Mouse (Mus musculus) stomach, embryonic 15.5 days (tissue): Measurements from ENCODE around the gene 0610037L13Rik. TPM values are rescaled to one million over a fixed set of nuclear protein-coding genes. Genes with fewer than 3 reads are reported as not detected.

Experiments
- ATAC-seq: fragments of 200-750 bp; cut with Nextera tagmentation; 2 replicates; pipeline ENCODE4 v1.8.0; 2017; ENCODE audit warnings: low read depth, moderate number of reproducible peaks, moderate TSS enrichment; ENCODE audit not compliant: insufficient read depth, low FRiP score
- H3K27ac ChIP-seq: fragments of 300-500 bp; sonication (generic); 2 replicates; pipeline ENCODE4 v1.5.1; 2015; ENCODE audit warnings: mild to moderate bottlenecking, inconsistent platforms
- H3K27me3 ChIP-seq: fragments of 300-500 bp; sonication (generic); replicated peaks from 2 replicates; pipeline ENCODE4 v1.6.1; 2015; ENCODE audit warnings: inconsistent platforms
- H3K36me3 ChIP-seq: fragments of 300-500 bp; sonication (generic); 2 replicates; pipeline ENCODE4 v1.6.1; 2015; ENCODE audit warnings: inconsistent platforms
- H3K4me1 ChIP-seq: fragments of 300-500 bp; sonication (generic); 2 replicates; pipeline ENCODE4 v1.6.1; 2015; ENCODE audit warnings: inconsistent platforms
- H3K4me2 ChIP-seq: fragments of 300-500 bp; sonication (generic); 2 replicates; pipeline ENCODE4 v1.6.1; 2015; ENCODE audit warnings: mild to moderate bottlenecking, inconsistent platforms
- H3K4me3 ChIP-seq: fragments of 300-500 bp; sonication (generic); replicated peaks from 2 replicates; pipeline ENCODE4 v1.5.1; 2015; ENCODE audit warnings: inconsistent platforms
- H3K9ac ChIP-seq: fragments of 300-500 bp; sonication (generic); 2 replicates; pipeline ENCODE4 v1.6.1; 2015; ENCODE audit warnings: inconsistent platforms
- H3K9me3 ChIP-seq: fragments of 300-500 bp; sonication (generic); 2 replicates; pipeline ENCODE4 v1.6.1; 2016; ENCODE audit warnings: inconsistent platforms
- WGBS: fragments of 180-500 bp; shearing (Covaris S2); methylation state at CpG from one replicate; pipeline ENCODE4 v1.1.7; 2015; 5-methylcytosine and 5-hydroxymethylcytosine counted together
- polyA plus RNA-seq: library from polyadenylated mRNA; unstranded; fragments of >200 nt; fragmentation: Nextera tagmentation; extraction: Ambion mirVana; gene quantifications from 2 replicates; pipeline ENCODE4 v1.2.1, GENCODE M21; 2015

The 0610037L13Rik gene
- polyA plus RNA-seq, result 115 and 118 TPM in 2 replicates

- no peaks in the 10 kb centered on the region for H3K27me3 ChIP-seq
- H3K36me3 ChIP-seq, result peaks cover 27% of the 10 kb centered on the region
- WGBS, result under 1% methylated on average over 48 of the region's 48 CpGs
- H3K27ac ChIP-seq, result peak within 1 kb of the TSS; percentile 94
- peak within 1 kb of the TSS; percentile 53; the same call in 1 of the 2 replicates for H3K9ac ChIP-seq
- H3K4me2 ChIP-seq, result peak within 1 kb of the TSS; percentile 85
- peak within 1 kb of the TSS; percentile 70 for H3K4me3 ChIP-seq
- peaks cover 7% of the 10 kb centered on the region for H3K4me1 ChIP-seq
- peak; percentile 95 for ATAC-seq
- no peaks in the 10 kb centered on the region for H3K9me3 ChIP-seq
Observed at GRCm38 (mm10) chr4:107889731-107890432, at the start of gene 0610037L13Rik. TSS of gene 0610037L13Rik (plus strand) at chr4:107889813.

- Histone ChIP-seq H3K9ac (no peak overlapping the region), H3K27me3 (peaks cover 20% of the 10 kb centered on the region)
- 93% methylated on average over 8 of the region's 8 CpGs for WGBS
Observed at GRCm38 (mm10) chr4:107843687-107844086, 45.9 kb upstream of the 0610037L13Rik start.

GRCm38 (mm10) chr4:107844971-107845370 lies 44.6 kb upstream of the 0610037L13Rik start:
- no peak for ATAC-seq
- H3K27me3 ChIP-seq, result peaks cover 20% of the 10 kb centered on the region
- H3K36me3 ChIP-seq, result no peaks in the 10 kb centered on the region
- no peak overlapping the region for H3K4me3 ChIP-seq
- H3K4me2 ChIP-seq, result no peak overlapping the region
- WGBS, result 3% methylated on average over 10 of the region's 10 CpGs
- no peaks in the 10 kb centered on the region for H3K4me1 ChIP-seq
- no peak overlapping the region for H3K27ac ChIP-seq
- no peak overlapping the region for H3K9ac ChIP-seq
- no peaks in the 10 kb centered on the region for H3K9me3 ChIP-seq

More at GRCm38 (mm10) chr4:107843687-107844086, 45.9 kb upstream of the 0610037L13Rik start:
- Histone ChIP-seq H3K27ac (no peak overlapping the region), H3K4me3 (no peak overlapping the region), H3K36me3 (no peaks in the 10 kb centered on the region), H3K4me1 (no peaks in the 10 kb centered on the region), H3K4me2 (no peak overlapping the region), H3K9me3 (no peaks in the 10 kb centered on the region)
- no peak for ATAC-seq

GRCm38 (mm10) chr4:107846795-107847194 lies 42.8 kb upstream of the 0610037L13Rik start:
- Histone ChIP-seq H3K27me3 (peaks cover 20% of the 10 kb centered on the region), H3K4me3 (no peak overlapping the region), H3K4me1 (no peaks in the 10 kb centered on the region), H3K27ac (no peak overlapping the region), H3K4me2 (no peak overlapping the region), H3K9me3 (no peaks in the 10 kb centered on the region), H3K36me3 (no peaks in the 10 kb centered on the region), H3K9ac (no peak overlapping the region)
- WGBS, result 60% methylated on average over 7 of the region's 7 CpGs
- ATAC-seq, result no peak

- Histone ChIP-seq H3K27me3 (peaks cover 20% of the 10 kb centered on the region), H3K4me1 (no peaks in the 10 kb centered on the region), H3K4me3 (no peak overlapping the region), H3K4me2 (no peak overlapping the region), H3K9me3 (no peaks in the 10 kb centered on the region), H3K9ac (no peak overlapping the region), H3K27ac (no peak overlapping the region), H3K36me3 (no peaks in the 10 kb centered on the region)
- no peak for ATAC-seq
- WGBS, result 80% methylated on average over 5 of the region's 5 CpGs
Observed at GRCm38 (mm10) chr4:107848546-107848945, 41.1 kb upstream of the 0610037L13Rik start.

GRCm38 (mm10) chr4:107849621-107850020 lies 40.0 kb upstream of the 0610037L13Rik start:
- 82% methylated on average over 9 of the region's 9 CpGs for WGBS
- ATAC-seq, result no peak
- Histone ChIP-seq H3K4me3 (no peak overlapping the region), H3K9ac (no peak overlapping the region), H3K36me3 (no peaks in the 10 kb centered on the region), H3K9me3 (no peaks in the 10 kb centered on the region), H3K4me1 (no peaks in the 10 kb centered on the region), H3K27ac (no peak overlapping the region), H3K27me3 (peaks cover 20% of the 10 kb centered on the region), H3K4me2 (no peak overlapping the region)

- Histone ChIP-seq H3K27ac (no peak overlapping the region), H3K4me2 (no peak overlapping the region), H3K9ac (no peak overlapping the region), H3K4me3 (no peak overlapping the region), H3K4me1 (no peaks in the 10 kb centered on the region), H3K36me3 (no peaks in the 10 kb centered on the region), H3K9me3 (no peaks in the 10 kb centered on the region), H3K27me3 (peaks cover 19% of the 10 kb centered on the region)
- no peak for ATAC-seq
- 87% methylated on average over 8 of the region's 8 CpGs for WGBS
Observed at GRCm38 (mm10) chr4:107850091-107850490, 39.5 kb upstream of the 0610037L13Rik start.

- Histone ChIP-seq H3K4me3 (no peak overlapping the region), H3K27ac (no peak overlapping the region), H3K4me2 (no peak overlapping the region), H3K4me1 (no peaks in the 10 kb centered on the region), H3K9ac (no peak overlapping the region), H3K9me3 (no peaks in the 10 kb centered on the region), H3K36me3 (no peaks in the 10 kb centered on the region), H3K27me3 (no peaks in the 10 kb centered on the region)
- ATAC-seq, result no peak
- WGBS, result 88% methylated on average over 8 of the region's 8 CpGs
Observed at GRCm38 (mm10) chr4:107853333-107853732, 36.3 kb upstream of the 0610037L13Rik start.

- 91% methylated on average over 7 of the region's 7 CpGs for WGBS
- H3K27me3 ChIP-seq, result no peaks in the 10 kb centered on the region
- ATAC-seq, result no peak
Observed at GRCm38 (mm10) chr4:107853836-107854235, 35.8 kb upstream of the 0610037L13Rik start.

GRCm38 (mm10) chr4:107856958-107857686 lies 32.5 kb upstream of the 0610037L13Rik start:
- Histone ChIP-seq H3K4me1 (no peaks in the 10 kb centered on the region), H3K4me2 (no peak overlapping the region), H3K27ac (no peak overlapping the region), H3K9me3 (no peaks in the 10 kb centered on the region), H3K4me3 (no peak overlapping the region), H3K9ac (no peak overlapping the region), H3K36me3 (no peaks in the 10 kb centered on the region), H3K27me3 (no peaks in the 10 kb centered on the region)
- 77% methylated on average over 11 of the region's 11 CpGs for WGBS
- ATAC-seq, result no peak

More at GRCm38 (mm10) chr4:107853836-107854235, 35.8 kb upstream of the 0610037L13Rik start:
- H3K4me1 ChIP-seq, result no peaks in the 10 kb centered on the region
- H3K9ac ChIP-seq, result no peak overlapping the region
- no peak overlapping the region for H3K4me3 ChIP-seq
- no peaks in the 10 kb centered on the region for H3K36me3 ChIP-seq
- no peak overlapping the region for H3K4me2 ChIP-seq
- H3K9me3 ChIP-seq, result no peaks in the 10 kb centered on the region
- H3K27ac ChIP-seq, result no peak overlapping the region

GRCm38 (mm10) chr4:107858995-107859394 lies 30.6 kb upstream of the 0610037L13Rik start:
- no peak for ATAC-seq
- Histone ChIP-seq H3K4me2 (no peak overlapping the region), H3K4me3 (no peak overlapping the region), H3K9me3 (no peaks in the 10 kb centered on the region), H3K27me3 (no peaks in the 10 kb centered on the region), H3K9ac (no peak overlapping the region), H3K36me3 (no peaks in the 10 kb centered on the region), H3K4me1 (no peaks in the 10 kb centered on the region), H3K27ac (no peak overlapping the region)
- WGBS, result 82% methylated on average over 7 of the region's 7 CpGs

GRCm38 (mm10) chr4:107864866-107865265 lies 24.7 kb upstream of the 0610037L13Rik start:
- Histone ChIP-seq H3K27ac (no peak overlapping the region), H3K4me2 (no peak overlapping the region), H3K9me3 (no peaks in the 10 kb centered on the region), H3K4me3 (no peak overlapping the region), H3K36me3 (no peaks in the 10 kb centered on the region), H3K9ac (no peak overlapping the region), H3K4me1 (no peaks in the 10 kb centered on the region), H3K27me3 (no peaks in the 10 kb centered on the region)
- 88% methylated on average over 4 of the region's 4 CpGs for WGBS
- no peak for ATAC-seq
